In genomic region chr9:57064164-57064563, GRCm38 (mm10) we compare ENCODE assay signal across 27 mouse cellular contexts. TPM values are rescaled to one million over a fixed set of nuclear protein-coding genes. Genes with fewer than 3 reads are reported as not detected.
DNase-seq lines count a peak whose midpoint lies in the region; ATAC-seq lines count a peak whose summit lies in the region.
"Had no signal": no experiment of that assay in that cellular context is flagged by ENCODE, and none has a peak within 500 bp of the region (broad histone marks: within the 10 kb centered on the region; RNA-seq: fewer than 3 reads in every experiment).

No protein-coding gene starts in this region.

- 79% methylated on average over 2 of the region's 2 CpGs for WGBS in intestine, embryonic 16.5 days
- 72% methylated on average over 2 of the region's 2 CpGs for WGBS in liver, embryonic 13.5 days (ENCODE audit: insufficient replicate concordance)

- H3K27me3 ChIP-seq in intestine, embryonic 16.5 days (replicated peaks; ENCODE audit: control insufficient read depth, insufficient read depth, low read length) = no peaks in the 10 kb centered on the region
- no peaks in the 10 kb centered on the region for H3K27me3 ChIP-seq in liver, embryonic 13.5 days
- H3K27me3 ChIP-seq: embryonic facial prominence, embryonic 13.5 days; forebrain, embryonic 15.5 days; hindbrain, embryonic 12.5 days; limb, embryonic 13.5 days; midbrain, embryonic 15.5 days; neural tube, embryonic 15.5 days; Patski; stomach, embryonic 15.5 days had no signal

- no peak overlapping the region for H3K27ac ChIP-seq in intestine, embryonic 16.5 days (ENCODE audit: low read length)
- peak overlapping the region; percentile 49; the same call in 1 of the 2 replicates for H3K27ac ChIP-seq in liver, embryonic 13.5 days
- H3K27ac ChIP-seq: embryonic facial prominence, embryonic 13.5 days; forebrain, embryonic 10.5 days; forebrain, embryonic 15.5 days; hindbrain, embryonic 12.5 days; limb, embryonic 13.5 days; midbrain, embryonic 10.5 days; midbrain, embryonic 15.5 days; neural tube, embryonic 15.5 days; stomach, embryonic 15.5 days had no signal

- ATAC-seq in intestine, embryonic 16.5 days = peak; percentile 85
- peak; percentile 69 for ATAC-seq in liver, embryonic 13.5 days (ENCODE audit: low read depth)
- ATAC-seq: forebrain, embryonic 15.5 days; midbrain, embryonic 15.5 days; Patski had no signal

- no peak overlapping the region for H3K4me3 ChIP-seq in intestine, embryonic 16.5 days (ENCODE audit: low read length)
- H3K4me3 ChIP-seq in liver, embryonic 13.5 days (replicated peaks) = no peak overlapping the region
- H3K4me3 ChIP-seq: embryonic facial prominence, embryonic 13.5 days; forebrain, embryonic 10.5 days; forebrain, embryonic 15.5 days; hindbrain, embryonic 12.5 days; limb, embryonic 13.5 days; midbrain, embryonic 10.5 days; midbrain, embryonic 15.5 days; neural tube, embryonic 15.5 days; stomach, embryonic 15.5 days had no signal

- no peak overlapping the region for H3K9ac ChIP-seq in intestine, embryonic 16.5 days (ENCODE audit: low read depth, low read length)
- no peak overlapping the region for H3K9ac ChIP-seq in liver, embryonic 13.5 days
- H3K9ac ChIP-seq: embryonic facial prominence, embryonic 13.5 days; forebrain, embryonic 15.5 days; hindbrain, embryonic 12.5 days; limb, embryonic 13.5 days; lung, embryonic 14.5 days; midbrain, embryonic 15.5 days; neural tube, embryonic 15.5 days; stomach, embryonic 15.5 days had no signal

- H3K36me3 ChIP-seq in intestine, embryonic 16.5 days (ENCODE audit: control insufficient read depth, insufficient read depth, low read length) = no peaks in the 10 kb centered on the region
- peaks cover 12% of the 10 kb centered on the region; the same call in 1 of the 2 replicates for H3K36me3 ChIP-seq in liver, embryonic 13.5 days

- peak; percentile 39 for DNase-seq in kidney, postnatal 14 days
- no peak for DNase-seq in kidney, postnatal 4 days
- no peak for DNase-seq in liver, embryonic 13.5 days
- peak; percentile 72 for DNase-seq in yolk sac, embryonic 10.5 days (ENCODE audit: low spot score)
- no peak for DNase-seq in adrenal gland, postnatal 10 days
- DNase-seq in cerebellum, adult 8-10 months = no peak
- DNase-seq: adrenal gland, postnatal 25 days; cerebellum, adult 11-12 months; cerebellum, postnatal 10 days; gastrocnemius, postnatal 25 days; heart, adult 18-20 months; heart, postnatal 36 days; lung, embryonic 14.5 days; retina, postnatal 1 day; right cerebral cortex, postnatal 25 days had no signal

- no peak overlapping the region for H3K4me2 ChIP-seq in intestine, embryonic 16.5 days (ENCODE audit: low read depth, low read length)
- no peak overlapping the region for H3K4me2 ChIP-seq in liver, embryonic 13.5 days
- H3K4me2 ChIP-seq: embryonic facial prominence, embryonic 13.5 days; forebrain, embryonic 15.5 days; heart, embryonic 11.5 days; hindbrain, embryonic 12.5 days; limb, embryonic 13.5 days; lung, embryonic 14.5 days; midbrain, embryonic 15.5 days; neural tube, embryonic 15.5 days; stomach, embryonic 15.5 days had no signal

- H3K9me3 ChIP-seq in intestine, embryonic 16.5 days (ENCODE audit: control insufficient read depth, low read length) = no peaks in the 10 kb centered on the region
- H3K9me3 ChIP-seq in liver, embryonic 13.5 days (replicated peaks) = no peaks in the 10 kb centered on the region
- H3K9me3 ChIP-seq: embryonic facial prominence, embryonic 13.5 days; forebrain, embryonic 10.5 days; forebrain, embryonic 15.5 days; hindbrain, embryonic 12.5 days; limb, embryonic 13.5 days; midbrain, embryonic 10.5 days; midbrain, embryonic 15.5 days; neural tube, embryonic 15.5 days; stomach, embryonic 15.5 days had no signal

- no peaks in the 10 kb centered on the region for H3K4me1 ChIP-seq in intestine, embryonic 16.5 days (ENCODE audit: control insufficient read depth, insufficient read depth, low read length)
- H3K4me1 ChIP-seq in liver, embryonic 13.5 days (replicated peaks) = peaks cover 17% of the 10 kb centered on the region
- H3K4me1 ChIP-seq: embryonic facial prominence, embryonic 13.5 days; forebrain, embryonic 10.5 days; forebrain, embryonic 15.5 days; hindbrain, embryonic 12.5 days; limb, embryonic 13.5 days; midbrain, embryonic 10.5 days; midbrain, embryonic 15.5 days; neural tube, embryonic 15.5 days; stomach, embryonic 15.5 days had no signal

RNA-seq across cellular contexts. Expression of gene Sin3a, which starts 7.7 kb away (rescaled TPM):
- polyA plus RNA-seq in intestine, embryonic 16.5 days (2015; fragmentation: Nextera tagmentation; extraction: Ambion mirVana) = 22.4 and 23.3 TPM in 2 replicates
- 13.3 and 16.5 TPM in 2 replicates for polyA plus RNA-seq in liver, embryonic 13.5 days (2015; fragmentation: Nextera tagmentation; extraction: Ambion mirVana)
- 10 to 100 TPM; 53.0 to 59.1 TPM for total RNA-seq in adrenal gland, postnatal 10 days (2021)

Comparison
In these comparisons a context has a peak if more than half of its experiments do, and no peak if none do; other contexts are left out.
1. DNase-seq: peak in kidney, postnatal 14 days (single experiment) and yolk sac, embryonic 10.5 days (single experiment); none in kidney, postnatal 4 days (0 of 2), liver, embryonic 13.5 days (single experiment), adrenal gland, postnatal 10 days (single experiment) and cerebellum, adult 8-10 months (single experiment).